Mouse (Mus musculus) induced T-regulatory cell, adult 2 months (primary cell): ENCODE data around the gene Lin7c.
"Not testable (repeated sequence)": the region's sequence is repeated elsewhere in the genome, so short reads cannot be mapped to it uniquely, and the experiment has no call there.

Source experiments
- DNase-seq: peaks from one replicate; pipeline ENCODE4 v3.0.0-alpha.2; 2012; ENCODE audit warnings: low read depth

Gene Lin7c

DNA sequence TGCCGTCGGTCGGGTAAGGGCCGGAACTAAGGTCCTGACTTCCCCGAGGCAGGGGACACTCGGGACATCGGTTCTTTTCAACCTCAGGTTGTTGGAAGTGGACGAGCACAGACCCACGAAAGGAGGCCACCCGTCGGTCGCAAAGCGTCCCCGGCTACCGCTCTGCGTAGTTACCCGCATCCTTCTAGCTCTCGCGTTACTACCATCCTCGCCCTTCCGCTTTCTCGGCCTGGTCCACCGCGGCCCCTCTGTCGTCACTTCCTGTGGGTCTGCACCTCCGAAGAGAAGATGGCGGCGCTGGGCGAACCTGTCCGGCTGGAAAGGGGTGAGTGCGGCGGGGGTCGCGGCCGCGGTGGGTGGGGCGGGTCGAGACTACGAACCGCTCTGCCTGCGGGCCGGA lies at the start of gene Lin7c:
Lin7c (plus strand) TSS at position 257 of the 400 bp plus-strand sequence.
- DNase-seq = peak; percentile 94

DNA sequence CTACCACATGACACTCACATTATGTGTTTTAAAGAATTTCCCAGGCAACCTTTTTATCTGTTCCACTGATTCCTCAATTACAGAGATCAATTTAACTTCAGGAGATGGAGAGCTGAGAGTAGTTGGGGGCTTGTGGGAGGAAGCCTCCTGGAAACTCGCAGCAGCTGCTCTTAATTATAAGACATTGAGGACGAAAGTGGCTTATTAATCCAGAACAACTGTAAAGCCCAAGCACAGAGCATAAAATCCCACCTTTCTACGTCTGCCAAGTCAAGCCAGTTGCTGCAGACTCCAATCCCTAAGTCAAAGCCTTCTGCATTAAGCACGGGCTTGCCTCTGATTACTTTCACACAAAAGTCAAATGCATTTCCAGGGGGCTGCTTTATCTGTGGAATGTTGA lies 44.3 kb upstream of the Lin7c start:
- DNase-seq = no peak

DNA sequence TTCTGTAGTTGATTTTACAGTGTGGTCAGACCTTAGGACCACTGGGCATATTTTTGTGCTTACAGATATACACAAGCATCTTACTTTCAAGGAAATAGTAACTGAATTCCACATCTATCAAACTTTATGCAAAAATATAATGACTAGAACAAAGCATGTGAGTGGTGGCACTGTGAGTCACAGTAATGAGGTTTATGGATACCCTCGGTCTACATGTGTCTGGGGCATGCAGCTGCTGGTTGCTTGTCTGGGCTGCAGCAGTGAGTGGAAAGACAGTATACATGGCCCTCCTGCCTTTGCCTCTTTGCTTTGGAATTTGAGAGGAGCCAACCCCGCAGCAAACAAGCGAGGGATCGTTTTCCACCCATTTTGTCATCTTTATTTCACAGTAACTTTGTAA lies 42.3 kb upstream of the Lin7c start:
- DNase-seq = no peak

DNA sequence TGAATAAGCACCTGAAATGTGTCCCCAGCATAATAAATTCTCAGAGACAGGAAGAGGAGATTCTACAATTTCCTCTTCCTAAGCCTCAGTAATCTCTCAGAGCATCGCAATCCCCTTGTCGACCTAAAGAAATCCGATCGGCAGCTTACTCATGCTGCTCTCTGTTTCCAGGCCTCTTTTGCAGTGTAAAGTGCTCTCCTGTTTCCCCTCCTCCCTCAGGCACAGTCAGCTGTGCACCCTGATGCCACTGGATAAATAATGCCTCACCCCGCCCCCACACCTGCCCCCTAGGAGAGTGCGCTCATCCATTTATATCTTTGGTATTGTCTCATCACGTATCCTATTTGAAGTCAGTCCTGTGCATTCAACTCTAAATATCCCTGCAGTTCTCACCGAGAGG lies 41.9 kb upstream of the Lin7c start:
- DNase-seq = no peak

DNA sequence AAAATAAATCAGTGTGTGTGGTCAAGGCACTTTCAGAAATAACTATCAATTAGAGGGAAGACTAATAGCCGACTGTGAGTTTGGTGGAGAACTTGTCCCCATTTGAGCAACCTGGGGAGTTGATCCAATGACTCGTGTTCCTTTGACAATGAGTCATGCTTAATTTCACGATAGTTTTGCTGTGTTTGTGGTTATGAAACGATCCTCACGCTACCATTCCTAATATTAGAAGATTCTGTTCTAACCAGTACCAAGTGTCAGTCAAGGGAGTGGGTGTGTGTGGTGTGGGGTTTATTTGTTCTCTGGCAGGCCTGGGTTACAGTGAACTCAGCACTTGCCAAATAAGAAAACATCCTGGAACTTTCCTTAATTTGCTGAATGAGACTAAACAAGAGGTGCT lies 35.1 kb upstream of the Lin7c start:
- no peak for DNase-seq

DNA sequence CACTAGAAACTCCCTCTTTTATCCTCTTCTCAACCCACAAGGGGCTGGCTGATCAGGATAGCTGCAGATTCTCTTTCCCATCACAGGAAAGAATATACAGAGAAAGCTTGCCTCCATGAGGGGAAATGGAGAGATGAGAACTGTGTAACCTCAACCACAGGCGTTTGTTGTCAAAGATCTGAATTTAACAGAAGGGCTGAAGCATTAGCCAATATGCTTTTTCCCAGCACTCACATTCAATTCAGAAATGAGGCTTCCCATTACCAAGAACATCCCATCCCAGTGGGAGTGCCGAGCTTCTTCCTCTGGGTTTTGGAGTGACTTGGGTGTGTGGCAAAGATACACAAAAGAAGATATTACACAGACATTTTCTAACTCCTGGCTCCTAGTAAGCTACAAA lies 31.0 kb upstream of the Lin7c start:
- no peak for DNase-seq

DNA sequence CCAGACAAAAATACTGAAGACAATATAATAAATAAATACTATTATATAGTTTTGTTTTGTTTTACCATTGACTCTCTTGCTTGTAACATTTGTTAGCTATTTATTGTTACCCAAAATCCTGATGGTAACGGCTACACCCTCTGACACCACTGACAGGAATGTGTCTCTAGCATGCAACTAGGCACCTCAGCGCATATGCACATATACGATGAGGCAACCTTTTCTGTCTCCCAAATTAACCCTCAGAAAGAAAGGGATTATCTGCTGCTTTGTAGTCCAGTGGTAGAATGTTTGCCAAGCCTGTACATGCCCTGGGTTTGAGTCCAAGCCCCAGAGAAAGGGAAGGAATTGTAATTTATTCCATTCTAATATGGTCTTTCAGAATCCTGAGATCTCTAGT lies 29.8 kb upstream of the Lin7c start:
- no peak for DNase-seq

DNA sequence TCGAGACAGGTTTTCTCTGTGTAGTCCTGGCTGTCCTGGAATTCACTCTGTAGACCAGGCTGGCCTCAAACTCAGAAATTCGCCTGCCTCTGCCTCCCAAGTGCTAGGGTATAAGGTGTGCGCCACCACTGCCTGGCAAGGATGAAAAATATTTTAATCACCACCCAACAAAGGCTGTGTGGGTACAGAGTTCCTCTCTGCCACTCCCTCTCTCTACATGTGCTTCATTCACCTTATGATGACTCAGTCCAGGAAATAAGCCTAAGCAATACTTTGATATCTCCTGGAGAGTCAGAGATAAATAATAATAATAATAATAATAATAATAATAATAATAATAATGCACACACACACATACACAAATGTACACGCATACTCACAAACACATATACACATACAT lies 11.2 kb upstream of the Lin7c start:
- not testable (repeated sequence) for DNase-seq

DNA sequence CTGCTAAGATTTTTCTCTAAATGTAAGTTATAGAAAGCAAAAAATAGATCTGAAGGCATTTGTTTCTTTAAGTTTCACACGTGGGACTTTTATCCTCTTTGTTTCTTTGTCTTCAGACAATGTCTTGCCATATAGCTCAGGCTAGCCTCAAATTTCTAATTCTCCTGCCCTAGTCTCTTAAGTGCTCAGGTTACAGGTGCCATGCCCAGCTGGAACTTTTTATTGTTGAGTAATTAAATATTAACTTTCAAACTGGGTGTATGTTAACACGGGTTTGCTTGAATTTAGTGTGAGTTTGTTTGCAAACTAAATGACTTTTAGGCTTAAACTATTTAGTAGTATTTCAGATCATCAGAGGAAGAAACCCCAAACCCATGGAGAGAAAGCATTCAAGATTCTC lies 9.5 kb upstream of the Lin7c start:
- DNase-seq = no peak

DNA sequence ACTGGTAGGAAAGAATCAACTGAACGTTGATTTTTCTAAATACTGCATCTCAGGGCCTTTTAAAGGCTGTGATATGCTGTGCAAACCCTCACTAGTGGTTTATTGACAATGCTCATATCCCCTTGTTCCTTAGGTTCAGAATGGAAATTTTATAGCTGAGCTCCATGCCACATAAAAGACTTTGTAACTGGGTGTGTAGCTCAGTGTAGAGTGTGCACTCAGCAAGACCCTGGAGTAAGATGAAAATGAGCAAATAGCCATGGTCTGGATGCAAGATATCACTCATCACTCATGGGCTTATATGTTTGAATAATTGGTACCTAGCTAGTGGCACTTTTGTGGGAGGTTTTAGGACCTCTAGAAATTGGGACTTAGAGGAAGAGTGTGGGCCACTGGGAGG lies 9.0 kb upstream of the Lin7c start:
- no peak for DNase-seq

DNA sequence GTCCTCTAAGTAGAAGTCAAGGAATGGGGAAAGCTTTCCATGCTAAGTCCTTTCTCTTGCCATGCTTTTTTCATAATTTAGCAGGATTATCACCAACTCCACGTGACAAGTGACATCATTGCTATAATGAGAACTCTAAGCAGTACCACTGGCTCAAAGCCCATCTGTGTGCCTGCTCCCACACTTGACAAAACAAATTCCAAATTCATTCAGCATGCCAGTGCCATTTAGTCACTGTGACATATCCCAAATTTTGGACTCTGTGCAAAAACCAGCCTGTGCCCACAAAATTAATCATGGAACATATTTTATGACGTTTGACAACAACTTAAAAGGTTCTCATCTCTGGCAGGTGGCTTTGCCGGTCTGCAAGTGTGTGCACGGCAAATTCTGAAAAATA lies 6.5 kb upstream of the Lin7c start:
- DNase-seq = no peak

DNA sequence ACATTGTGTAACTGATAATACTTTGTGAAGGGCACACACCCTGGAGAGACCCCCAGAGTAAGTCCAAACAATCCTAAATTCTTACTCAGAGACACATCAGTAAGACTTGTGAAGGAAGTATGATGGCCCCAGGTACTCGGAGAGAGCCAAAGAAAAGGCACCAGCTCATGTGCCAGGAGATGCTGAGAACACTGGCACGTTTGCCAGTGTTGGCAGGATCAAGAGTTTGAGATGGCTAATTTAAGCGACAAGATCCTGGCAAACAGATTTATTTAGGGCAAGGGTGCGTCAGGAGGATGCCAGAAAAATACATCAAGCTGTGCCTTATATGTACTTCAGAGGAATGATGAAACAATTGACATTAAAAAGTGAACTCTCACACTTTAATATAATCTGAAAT lies 6.1 kb upstream of the Lin7c start:
- DNase-seq = no peak

DNA sequence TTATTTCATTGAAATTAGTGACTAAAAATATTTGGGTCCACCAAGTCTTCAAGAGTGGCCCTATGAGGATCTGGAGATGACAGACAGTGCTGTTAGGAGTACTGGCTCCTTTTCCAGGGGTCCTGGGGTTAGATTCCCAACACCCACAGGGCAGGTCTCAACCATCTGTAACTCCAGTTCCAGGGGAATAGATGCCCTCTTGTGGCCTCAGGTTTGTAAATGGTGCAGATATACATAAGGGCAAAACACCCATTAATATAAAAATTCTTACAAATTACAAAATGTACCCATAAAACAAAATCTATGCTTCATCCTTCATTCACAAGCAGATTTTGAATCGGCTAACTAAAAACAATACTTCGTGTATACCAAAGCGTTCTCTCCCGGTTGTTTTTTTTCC lies 585 bp upstream of the Lin7c start:
- no peak for DNase-seq

DNA sequence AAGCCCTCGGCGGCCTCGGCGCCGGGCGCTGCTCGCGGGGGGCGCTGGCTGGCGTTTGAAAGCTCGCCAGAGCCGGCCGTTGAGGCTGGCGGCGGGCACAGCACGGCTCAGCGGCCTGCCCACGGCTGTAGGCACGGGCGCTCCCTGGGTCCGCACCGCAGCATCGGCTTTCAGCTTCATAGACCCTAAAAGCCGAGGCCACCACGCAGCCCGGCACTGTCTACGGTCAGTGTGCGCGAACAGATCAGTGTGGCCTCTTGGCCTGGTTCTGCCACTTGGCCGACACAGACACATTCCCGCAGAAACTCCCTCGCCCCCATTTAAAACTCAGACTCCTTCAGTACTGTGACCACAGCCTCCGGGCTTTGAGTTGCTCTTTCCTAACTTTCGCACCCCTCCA lies 378 bp downstream of the Lin7c start:
- DNase-seq = peak; percentile 56

DNA sequence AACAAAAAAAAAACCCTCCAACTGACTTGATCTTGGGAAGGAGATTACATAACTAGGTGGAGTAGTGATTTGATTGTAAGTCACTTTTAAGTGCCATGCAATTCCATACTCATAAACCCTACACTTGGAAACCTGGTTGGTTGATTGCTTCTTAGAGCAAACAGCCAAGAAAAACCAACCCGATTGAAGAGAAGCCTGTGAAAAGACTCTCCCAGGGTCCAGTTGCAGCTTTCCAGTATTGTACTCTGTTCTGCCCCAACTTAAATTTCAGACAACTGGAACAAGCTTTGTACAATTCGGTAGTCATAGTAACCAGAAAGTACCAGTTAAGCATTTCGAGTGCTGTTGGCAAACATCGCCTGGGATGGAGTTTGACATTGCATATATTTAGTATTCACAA lies 818 bp downstream of the Lin7c start:
- DNase-seq = peak; percentile 53

DNA sequence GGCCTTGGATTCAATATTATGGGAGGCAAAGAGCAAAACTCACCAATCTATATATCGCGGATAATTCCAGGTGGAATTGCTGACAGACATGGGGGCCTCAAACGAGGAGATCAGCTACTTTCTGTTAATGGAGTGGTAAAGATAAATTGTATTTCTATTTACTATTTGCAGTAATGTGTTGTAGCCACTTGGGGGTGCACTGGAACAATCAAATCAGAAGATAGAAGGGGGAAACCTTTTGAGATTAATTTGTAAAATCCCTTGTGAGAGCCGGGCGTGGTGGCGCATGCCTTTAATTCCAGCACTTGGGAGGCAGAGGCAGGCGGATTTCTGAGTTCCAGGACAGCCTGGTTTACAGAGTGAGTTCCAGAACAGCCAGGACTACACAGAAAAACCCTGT lies 5.7 kb downstream of the Lin7c start:
- DNase-seq = peak; percentile 50

DNA sequence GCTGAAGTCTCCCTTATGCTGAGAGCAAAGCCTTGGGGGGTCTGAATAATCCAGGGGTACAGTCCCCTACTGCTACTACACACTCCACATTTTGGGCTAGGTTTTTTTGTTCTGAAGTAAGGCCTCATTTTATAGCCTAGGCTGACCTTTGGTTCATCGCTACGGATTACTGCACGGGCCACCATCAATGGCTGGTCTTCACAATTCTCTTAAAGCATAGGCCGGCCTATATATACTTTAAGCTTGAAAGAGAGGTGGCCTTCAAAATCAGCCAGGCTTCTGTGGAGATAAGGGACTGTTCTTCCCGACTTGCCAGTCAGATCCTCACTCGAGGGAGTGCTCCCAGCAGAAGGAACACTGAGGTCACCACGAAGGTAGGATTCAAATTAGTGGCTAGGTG lies 12.2 kb downstream of the Lin7c start:
- no peak for DNase-seq

DNA sequence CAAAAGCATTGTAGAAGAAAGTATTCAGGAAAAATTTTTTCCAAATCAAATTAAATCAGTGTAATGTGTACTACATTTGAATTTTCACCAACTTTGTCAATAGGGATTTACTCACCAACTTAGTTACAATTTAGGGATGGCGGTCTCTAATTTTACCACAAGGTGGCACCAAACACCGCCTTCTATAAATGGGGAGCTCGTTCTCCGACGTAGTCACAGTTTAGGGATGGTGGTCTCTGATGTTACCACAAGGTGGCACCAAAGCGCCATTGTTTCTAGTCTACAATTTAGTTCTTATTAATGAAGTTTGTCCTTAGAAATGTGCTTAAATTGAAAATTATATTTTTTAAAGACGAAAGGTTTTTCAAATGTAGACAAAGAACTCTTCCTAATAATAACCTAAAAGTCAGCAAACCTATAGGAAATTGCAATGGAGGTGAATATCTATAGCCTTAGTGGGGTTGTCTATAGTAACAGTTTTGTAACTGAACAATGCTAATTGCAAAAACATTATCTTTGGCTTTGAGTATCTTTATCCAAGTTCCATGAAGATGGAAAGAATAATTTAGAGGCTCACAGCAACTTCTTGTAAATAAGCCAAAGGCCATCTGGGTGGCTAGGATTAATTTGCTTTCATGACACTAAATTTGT lies 13.6 kb downstream of the Lin7c start:
- peak; percentile 95 for DNase-seq

DNA sequence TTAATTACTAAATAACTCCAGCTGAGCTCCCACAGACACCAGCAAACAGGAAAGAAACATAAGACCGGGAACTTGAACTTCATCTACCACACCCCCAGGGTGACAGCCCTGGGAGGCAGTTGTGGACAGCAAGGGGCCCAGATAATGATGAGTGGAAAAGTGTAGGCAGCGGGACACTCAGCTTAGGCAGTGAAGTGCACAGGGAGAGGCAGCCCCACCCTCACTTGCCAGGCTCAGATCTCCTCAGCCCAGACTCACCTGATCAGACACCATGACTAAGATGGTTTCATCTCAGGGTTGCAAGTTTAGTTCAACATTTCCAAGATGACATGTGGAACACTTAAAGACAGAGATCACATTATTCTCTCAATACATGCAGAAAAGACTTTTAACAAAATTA lies 18.5 kb downstream of the Lin7c start:
- no peak for DNase-seq

DNA sequence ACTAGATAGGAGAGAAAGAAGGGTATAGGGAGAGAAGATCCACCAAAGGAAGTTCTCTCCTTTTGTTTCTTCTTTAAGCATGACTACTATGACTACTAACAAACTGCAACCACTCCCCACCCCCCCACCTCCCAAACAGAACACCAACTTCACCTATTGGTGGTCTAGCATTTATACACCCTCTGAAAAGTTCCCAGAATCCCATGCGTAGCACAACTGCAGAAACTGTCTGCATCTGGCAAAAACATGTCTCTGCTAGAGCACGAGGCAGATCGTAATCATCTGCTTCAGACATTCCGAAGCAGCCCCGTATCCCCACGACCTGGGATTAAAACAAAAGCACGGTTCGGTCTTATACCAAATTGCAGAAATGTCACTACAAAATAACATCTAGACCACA lies 21.6 kb downstream of the Lin7c start:
- DNase-seq = no peak

DNA sequence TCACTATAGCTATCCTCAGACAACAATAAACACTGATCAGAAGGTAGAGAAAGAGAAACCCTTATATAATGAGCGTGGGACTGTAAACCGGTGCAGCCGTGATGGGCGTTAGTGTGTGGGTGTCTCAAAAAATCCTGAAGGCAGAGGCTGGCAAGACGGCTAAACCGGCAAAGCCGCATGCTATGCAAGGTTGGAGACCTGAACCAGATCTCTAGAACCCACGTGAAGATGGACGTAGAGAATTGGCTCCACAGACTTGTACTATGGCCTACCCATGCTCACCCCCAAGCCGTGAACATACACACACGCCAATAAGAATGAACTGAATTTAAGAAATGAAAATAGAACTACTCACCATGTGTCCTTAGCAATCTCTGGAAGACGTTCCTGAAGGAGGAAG lies 22.1 kb downstream of the Lin7c start:
- no peak for DNase-seq

DNA sequence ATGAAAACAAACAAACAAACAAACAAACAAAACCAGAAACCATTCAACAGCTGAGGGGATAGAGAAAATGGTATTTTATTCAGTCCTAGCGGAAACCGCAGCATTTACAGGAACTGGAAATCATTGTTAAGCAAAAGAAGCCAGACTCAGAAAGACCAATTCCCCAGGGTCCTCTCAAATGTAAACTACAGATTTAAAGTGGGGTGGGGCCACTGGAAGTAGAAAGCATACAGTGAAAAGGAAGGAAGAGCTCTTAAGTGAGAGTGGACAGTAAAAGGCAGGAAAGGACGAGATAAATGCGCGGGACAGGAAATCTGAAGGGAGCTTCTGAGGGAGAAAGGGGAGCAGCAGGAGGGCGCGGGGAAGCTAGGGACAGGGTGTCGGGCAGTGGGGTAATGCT lies 22.6 kb downstream of the Lin7c start:
- DNase-seq = no peak

DNA sequence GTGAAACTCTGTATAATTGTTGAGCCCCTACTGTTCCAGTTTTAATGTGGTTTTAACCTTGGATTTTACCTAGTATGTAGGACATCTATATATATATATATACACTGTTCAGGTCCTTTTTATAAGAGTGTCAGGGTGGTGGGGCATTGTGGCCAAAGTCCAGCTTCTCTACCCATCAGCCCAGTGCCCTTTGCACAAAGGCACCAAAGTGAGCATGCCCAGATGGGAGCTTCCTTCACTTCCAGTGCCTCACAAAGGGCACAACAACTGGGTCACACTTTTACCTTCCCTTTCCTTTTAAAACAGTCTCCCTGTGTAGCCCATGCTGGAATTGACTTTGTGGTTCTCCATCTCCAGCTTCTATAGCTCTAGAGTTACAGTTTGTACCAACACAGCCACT lies 23.9 kb downstream of the Lin7c start:
- no peak for DNase-seq

DNA sequence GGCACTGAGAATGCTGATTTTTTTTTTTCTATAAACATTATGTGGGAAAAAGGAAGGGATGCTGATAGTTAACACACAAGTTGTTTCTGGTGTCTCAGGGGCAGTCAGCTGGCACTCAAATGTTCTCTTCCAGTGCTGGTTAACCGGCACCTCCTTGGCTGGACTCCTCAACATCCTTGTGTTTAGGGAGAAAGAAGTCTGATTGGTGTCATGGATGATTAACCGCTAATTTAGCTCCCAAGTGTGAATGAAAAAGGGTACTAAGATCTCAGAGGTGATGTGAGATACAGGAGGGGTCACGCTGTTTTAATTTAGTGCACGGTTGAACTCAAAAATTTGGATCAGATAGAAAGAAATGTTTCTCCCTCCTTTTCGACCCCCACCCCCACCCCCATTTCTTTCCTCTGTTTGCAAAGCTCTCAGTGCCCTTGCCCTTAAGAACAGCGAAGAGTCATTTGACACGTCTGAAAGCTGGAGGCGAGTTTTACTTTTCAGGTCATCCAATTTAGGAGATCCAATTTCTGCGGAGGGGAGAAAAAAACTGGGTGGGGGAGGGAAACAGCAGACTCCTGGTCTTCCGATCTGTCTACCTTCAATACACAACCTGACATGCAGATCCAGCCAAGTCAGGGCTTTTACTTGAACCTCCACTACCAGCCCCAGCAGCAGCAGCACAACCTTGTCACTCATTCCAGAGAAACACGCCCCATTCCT lies 26.3 kb downstream of the Lin7c start:
- DNase-seq = no peak
